Mouse (Mus musculus) splenic B cell, adult 2 months (primary cell): Measurements from ENCODE around the gene Gm49337.

Source experiments
- DNase-seq: peaks from one replicate; pipeline ENCODE4 v3.0.0-alpha.2; 2011; ENCODE audit warnings: low read depth, low spot score
- H3K27me3 ChIP-seq: 2 replicates; pipeline ENCODE4 v1.6.1; 2012; ENCODE audit warnings: mild to moderate bottlenecking, low read length, moderate library complexity, mixed read lengths; ENCODE audit not compliant: control insufficient read depth, poor library complexity, insufficient read depth, severe bottlenecking
- H3K36me3 ChIP-seq: 2 replicates; pipeline ENCODE4 v1.6.1; 2012; ENCODE audit warnings: mild to moderate bottlenecking, low read length, moderate library complexity, mixed read lengths; ENCODE audit not compliant: control insufficient read depth, poor library complexity, insufficient read depth, severe bottlenecking

Gene Gm49337

DNA sequence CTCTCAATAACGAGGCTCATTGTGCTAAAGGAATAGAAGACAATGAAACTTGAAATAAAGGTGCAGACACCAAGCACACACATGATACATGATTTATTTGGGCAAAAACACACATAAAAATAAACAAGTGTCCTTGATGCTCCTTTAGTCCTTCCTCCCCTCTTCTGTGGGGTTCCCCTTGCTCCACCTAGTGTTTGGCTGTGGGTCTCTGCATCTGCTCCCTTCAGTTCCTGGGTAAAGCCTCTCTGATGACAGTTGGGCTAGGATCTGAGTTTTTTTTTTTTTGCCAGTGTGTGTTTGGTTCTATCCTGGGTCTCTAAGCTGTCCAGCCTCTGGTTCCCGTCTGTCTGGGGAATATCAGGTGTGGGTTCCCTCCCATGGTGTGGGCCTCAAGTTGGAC lies 109.0 kb downstream of the Gm49337 start:
- Histone ChIP-seq H3K36me3 (no peaks in the 10 kb centered on the region), H3K27me3 (no peaks in the 10 kb centered on the region)
- peak; percentile 31 for DNase-seq

DNA sequence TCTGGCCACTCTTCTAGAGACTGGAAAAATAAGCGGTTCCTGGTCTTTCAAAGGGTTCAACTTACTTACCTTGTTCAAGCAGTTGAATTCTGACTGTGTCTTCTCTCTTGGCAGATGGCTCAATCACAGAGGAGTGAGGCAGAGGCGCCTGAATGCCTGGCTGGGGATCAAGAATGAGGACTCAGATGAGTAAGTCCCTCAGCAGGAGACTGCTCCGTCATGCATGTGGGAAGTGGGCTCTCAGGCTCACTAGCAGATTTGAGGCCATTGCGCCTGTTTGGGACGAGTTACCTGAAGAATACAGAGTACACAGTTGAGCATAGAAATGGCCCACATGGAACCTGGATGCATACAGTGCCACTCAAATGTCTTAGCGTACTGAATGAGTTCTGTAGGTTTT lies 118.4 kb downstream of the Gm49337 start:
- DNase-seq: no peak
- no peaks in the 10 kb centered on the region for H3K36me3 ChIP-seq
- H3K27me3 ChIP-seq: no peaks in the 10 kb centered on the region; the same call in 1 of the 2 replicates

DNA sequence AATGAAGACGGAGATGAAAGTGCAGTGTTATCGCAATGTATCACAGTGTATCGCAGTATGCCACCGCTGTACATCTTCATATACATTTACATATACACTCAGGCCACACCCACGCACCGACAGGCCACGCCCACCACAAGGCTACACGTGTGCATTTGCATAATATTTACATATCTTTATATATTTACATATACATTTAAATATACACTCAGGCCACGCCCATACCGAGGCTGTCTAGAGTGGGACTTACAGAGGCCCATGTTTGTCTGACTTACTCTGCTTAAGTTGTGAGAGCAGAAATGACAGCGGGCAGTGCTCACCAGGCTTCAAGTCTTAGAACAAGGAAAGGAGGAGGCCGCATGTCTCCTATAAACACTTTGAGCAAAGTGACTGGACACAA lies 120.1 kb downstream of the Gm49337 start:
- DNase-seq: no peak
- Histone ChIP-seq H3K27me3 (no peaks in the 10 kb centered on the region; the same call in 1 of the 2 replicates), H3K36me3 (no peaks in the 10 kb centered on the region)

DNA sequence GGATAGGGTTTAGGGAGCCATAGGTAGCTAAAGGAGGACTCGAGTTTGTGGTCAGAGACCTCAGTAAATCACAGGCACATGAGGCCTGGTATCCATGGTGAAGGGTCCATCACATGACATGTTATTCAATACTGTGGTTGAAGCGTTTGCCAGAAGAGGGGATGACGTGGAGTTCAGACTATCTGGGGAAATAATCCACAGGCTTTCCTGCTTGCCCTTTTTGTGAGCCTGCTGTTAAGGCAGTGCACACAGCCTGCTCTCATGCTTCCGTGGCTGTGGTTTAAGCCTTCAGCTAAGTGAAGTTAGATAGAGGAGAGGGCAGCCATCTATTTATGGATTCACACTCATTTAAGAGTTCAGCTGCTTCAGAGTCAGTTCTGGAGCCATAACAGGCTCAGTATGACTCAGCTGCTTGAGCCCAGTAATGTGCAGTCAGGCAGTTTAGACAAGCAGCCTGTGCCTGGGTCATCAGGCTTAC lies 127.7 kb downstream of the Gm49337 start:
- Histone ChIP-seq H3K27me3 (no peaks in the 10 kb centered on the region; the same call in 1 of the 2 replicates), H3K36me3 (no peaks in the 10 kb centered on the region)
- DNase-seq: no peak

DNA sequence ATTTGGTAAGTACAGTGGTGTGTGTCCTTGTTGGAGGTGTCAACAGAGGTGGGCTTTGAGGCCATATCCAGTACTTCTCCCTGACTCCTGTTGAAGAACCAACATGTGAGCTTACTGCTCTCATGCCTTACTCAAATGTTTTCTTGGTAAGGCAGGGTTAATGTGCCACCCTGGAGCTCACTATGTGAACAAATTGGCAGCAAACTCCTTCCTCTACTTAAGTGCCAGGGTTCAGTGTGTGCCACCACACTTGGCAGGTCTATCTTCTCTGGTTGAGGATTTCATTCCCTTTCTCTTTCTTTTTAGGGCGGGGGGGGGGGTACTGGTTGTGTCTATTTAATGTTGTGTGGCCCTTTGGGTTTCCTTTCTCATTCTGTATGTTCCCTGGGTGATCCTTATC lies 131.4 kb downstream of the Gm49337 start:
- no peaks in the 10 kb centered on the region for H3K27me3 ChIP-seq
- H3K36me3 ChIP-seq: no peaks in the 10 kb centered on the region; the same call in 1 of the 2 replicates
- no peak for DNase-seq

DNA sequence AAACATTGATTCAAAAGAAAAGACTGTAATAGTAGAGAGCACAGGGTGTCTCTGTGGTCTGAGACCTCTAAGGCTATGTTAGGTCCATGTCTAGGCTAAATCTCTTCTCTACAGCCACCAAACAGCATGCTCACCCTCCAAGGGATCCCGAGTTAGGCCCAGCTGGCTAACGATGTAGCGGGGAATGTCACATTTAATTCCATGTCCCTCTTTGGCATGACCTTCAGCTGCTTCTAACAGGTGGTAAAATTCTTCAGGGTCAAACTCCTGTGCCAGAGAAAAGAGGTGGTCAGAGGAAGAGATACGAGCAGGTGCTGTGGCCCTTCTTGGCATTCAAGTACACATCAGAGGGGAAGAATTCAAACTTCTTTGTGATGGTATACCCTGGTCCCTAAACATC lies 144.4 kb downstream of the Gm49337 start:
- DNase-seq: no peak
- Histone ChIP-seq H3K27me3 (no peaks in the 10 kb centered on the region), H3K36me3 (0 out of 2 replicates have a peak, but pooled peaks cover 3% of the 10 kb centered on the region)

DNA sequence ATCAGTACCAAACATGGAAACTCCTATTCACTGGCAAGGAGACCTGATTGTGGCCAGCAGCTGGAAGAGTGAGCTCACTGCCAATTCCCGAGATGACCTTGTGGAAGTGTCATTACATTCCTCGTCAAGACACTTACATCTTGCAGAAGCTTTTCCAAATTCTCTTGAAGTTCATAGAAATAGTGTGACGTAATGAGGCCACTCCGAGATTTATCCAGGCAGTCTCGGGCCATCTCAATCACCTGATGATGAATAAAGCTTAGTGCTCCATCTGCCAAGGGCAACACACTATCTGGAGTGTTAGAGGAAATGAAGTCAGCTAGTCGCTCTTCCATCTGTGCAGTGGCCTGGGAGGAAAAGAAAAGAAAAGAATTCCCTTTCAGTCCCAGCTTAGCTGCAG lies 148.9 kb downstream of the Gm49337 start:
- no peak for DNase-seq
- Histone ChIP-seq H3K36me3 (peaks cover 2% of the 10 kb centered on the region; the same call in 1 of the 2 replicates), H3K27me3 (no peaks in the 10 kb centered on the region)

DNA sequence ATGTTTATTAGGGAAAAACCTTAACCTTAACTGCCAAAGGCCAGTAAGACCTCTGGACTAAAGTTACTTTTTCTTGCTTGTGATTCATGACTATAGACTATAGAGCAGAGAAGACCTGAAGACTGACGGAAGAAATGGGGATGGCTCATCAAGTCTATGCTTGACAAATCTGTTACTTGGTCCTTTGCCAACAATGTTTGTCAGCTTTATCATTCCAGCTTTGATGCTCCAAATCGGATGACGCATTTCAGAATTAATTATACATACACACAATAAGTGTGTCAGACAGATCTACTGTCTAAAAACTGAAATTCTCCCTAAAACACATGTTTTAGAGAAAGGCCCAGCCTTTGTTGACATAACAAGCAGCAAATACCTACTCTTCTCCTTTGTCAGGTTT lies 156.1 kb downstream of the Gm49337 start:
- no peaks in the 10 kb centered on the region for H3K27me3 ChIP-seq
- peaks cover 2% of the 10 kb centered on the region; the same call in 1 of the 2 replicates for H3K36me3 ChIP-seq
- DNase-seq: no peak

DNA sequence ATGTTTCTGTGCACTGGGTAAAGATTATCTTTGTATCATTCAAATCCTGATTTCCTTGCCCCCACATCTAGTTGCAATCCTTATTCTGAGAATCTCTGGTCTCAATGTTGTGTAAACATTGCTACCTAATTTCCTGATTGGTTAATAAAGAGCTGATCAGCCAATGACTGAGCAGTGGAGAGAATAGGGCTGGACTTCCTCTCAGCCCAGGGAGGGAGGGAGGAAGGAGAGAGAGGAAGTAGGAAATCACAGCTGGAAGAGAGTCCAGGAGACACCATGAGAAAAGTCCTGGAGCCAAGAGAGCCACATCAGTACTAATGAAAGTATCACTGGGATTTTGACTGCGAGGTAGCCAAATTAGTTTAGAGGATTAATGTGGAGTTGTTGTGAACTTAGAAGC lies 163.1 kb downstream of the Gm49337 start:
- H3K27me3 ChIP-seq: no peaks in the 10 kb centered on the region
- H3K36me3 ChIP-seq: no peaks in the 10 kb centered on the region
- DNase-seq: no peak

DNA sequence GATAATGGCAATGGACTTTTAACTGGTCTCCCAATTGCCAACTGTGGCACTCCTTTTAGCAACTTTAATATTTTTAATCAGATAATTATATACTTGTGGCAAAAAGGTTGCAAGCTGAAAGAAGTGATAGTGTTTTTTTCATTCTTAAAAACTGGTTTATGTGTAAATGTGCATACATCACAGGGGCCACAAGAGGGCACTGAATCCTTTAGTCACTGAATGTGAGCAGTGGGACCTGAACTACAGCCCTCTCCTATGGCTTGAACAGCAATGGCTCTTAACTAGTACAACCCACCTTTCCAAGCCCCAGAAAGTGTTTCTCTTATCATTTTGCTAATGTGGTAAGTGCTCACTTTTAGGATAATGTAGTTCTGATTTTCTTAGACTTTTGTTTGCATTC lies 168.9 kb downstream of the Gm49337 start:
- H3K27me3 ChIP-seq: no peaks in the 10 kb centered on the region
- peak; percentile 65 for DNase-seq
- no peaks in the 10 kb centered on the region for H3K36me3 ChIP-seq
